Mouse (Mus musculus) intestine, embryonic 14.5 days (tissue): ENCODE measurements at regions not wholly inside any gene's neighbourhood (a gene's known extent, or its start where the extent isn't known, plus 50 kb on each side); places are given as distances from the start of the nearest gene placed in this dataset.
A peak's percentile ranks its signal among the peaks of the same experiment; 100 is the strongest.
"Not testable (repeated sequence)": the region's sequence is repeated elsewhere in the genome, so short reads cannot be mapped to it uniquely, and the experiment has no call there.

Experiments
- ATAC-seq: fragments of 200-750 bp; cut with Nextera tagmentation; replicated peaks from 2 replicates; pipeline ENCODE4 v1.8.0; 2017; ENCODE audit warnings: low read depth, moderate number of reproducible peaks, moderate TSS enrichment, moderate library complexity; ENCODE audit not compliant: low FRiP score, low TSS enrichment
- DNase-seq: peaks from one replicate; pipeline ENCODE4 v3.0.0-alpha.2; 2018; ENCODE audit warnings: low spot score
- H3K27ac ChIP-seq: fragments of 300-500 bp; sonication (generic); 2 replicates; pipeline ENCODE4 v1.5.1; 2014; ENCODE audit warnings: low read depth, mild to moderate bottlenecking, control low read depth
- H3K27me3 ChIP-seq: fragments of 300-500 bp; sonication (generic); replicated peaks from 2 replicates; pipeline ENCODE4 v1.6.1; 2014; ENCODE audit warnings: low read length, control low read depth; ENCODE audit not compliant: control insufficient read depth, insufficient read depth
- H3K36me3 ChIP-seq: fragments of 300-500 bp; sonication (generic); 2 replicates; pipeline ENCODE4 v1.6.1; 2014; ENCODE audit warnings: low read length, control low read depth; ENCODE audit not compliant: control insufficient read depth, insufficient read depth
- H3K4me1 ChIP-seq: fragments of 300-500 bp; sonication (generic); replicated peaks from 2 replicates; pipeline ENCODE4 v1.6.1; 2014; ENCODE audit warnings: low read length, control low read depth, mixed read lengths; ENCODE audit not compliant: control insufficient read depth, insufficient read depth
- H3K4me2 ChIP-seq: fragments of 300-500 bp; sonication (generic); 2 replicates; pipeline ENCODE4 v1.6.1; 2014; ENCODE audit warnings: low read length
- H3K4me3 ChIP-seq: fragments of 300-500 bp; sonication (generic); 2 replicates; pipeline ENCODE4 v1.5.1; 2014; ENCODE audit warnings: low read depth, low read length, control low read depth, mixed read lengths
- H3K9ac ChIP-seq: fragments of 300-500 bp; sonication (generic); 2 replicates; pipeline ENCODE4 v1.6.1; 2014; ENCODE audit warnings: mild to moderate bottlenecking, low read length
- H3K9me3 ChIP-seq: fragments of 300-500 bp; sonication (generic); 2 replicates; pipeline ENCODE4 v1.6.1; 2016; ENCODE audit warnings: low read length, control low read depth; ENCODE audit not compliant: control insufficient read depth
- WGBS: fragments of 180-500 bp; shearing (Covaris S2); extraction: QIAGEN DNeasy Blood & Tissue Kit; methylation state at CpG from one replicate; pipeline ENCODE4 v1.1.7; 2014; 5-methylcytosine and 5-hydroxymethylcytosine counted together

GRCm38 (mm10) chr6:22789731-22790130, 85.6 kb upstream of the Ptprz1 start:
- ATAC-seq, H3K27me3 ChIP-seq, DNase-seq, H3K4me2 ChIP-seq, H3K36me3 ChIP-seq, H3K9ac ChIP-seq, H3K9me3 ChIP-seq, H3K4me3 ChIP-seq, H3K4me1 ChIP-seq, H3K27ac ChIP-seq: not testable (repeated sequence)
- WGBS = 55% methylated on average over 4 of the region's 4 CpGs

- Histone ChIP-seq H3K4me2 (no peak overlapping the region), H3K27ac (no peak overlapping the region), H3K9ac (no peak overlapping the region), H3K9me3 (no peaks in the 10 kb centered on the region), H3K36me3 (no peaks in the 10 kb centered on the region), H3K4me3 (no peak overlapping the region), H3K27me3 (no peaks in the 10 kb centered on the region), H3K4me1 (no peaks in the 10 kb centered on the region)
- DNase-seq (no peak), ATAC-seq (no peak)
- 95% methylated on average over 4 of the region's 4 CpGs for WGBS
These were observed 83.5 kb upstream of the Ptprz1 start for GRCm38 (mm10) chr6:22791801-22792200.

- ATAC-seq = no peak
- H3K9me3 ChIP-seq = no peaks in the 10 kb centered on the region
- no peaks in the 10 kb centered on the region for H3K4me1 ChIP-seq
- H3K27me3 ChIP-seq = no peaks in the 10 kb centered on the region
- DNase-seq = no peak
- WGBS = 73% methylated on average over 3 of the region's 3 CpGs
- H3K36me3 ChIP-seq = no peaks in the 10 kb centered on the region
- no peak overlapping the region for H3K4me2 ChIP-seq
- no peak overlapping the region for H3K27ac ChIP-seq
- no peak overlapping the region for H3K9ac ChIP-seq
- H3K4me3 ChIP-seq = no peak overlapping the region
These were observed 82.7 kb upstream of the Ptprz1 start for GRCm38 (mm10) chr6:22792601-22793000.

GRCm38 (mm10) chr6:22794071-22794721, 81.1 kb upstream of the Ptprz1 start:
- no peaks in the 10 kb centered on the region for H3K4me1 ChIP-seq
- H3K27me3 ChIP-seq = no peaks in the 10 kb centered on the region
- no peak for ATAC-seq
- WGBS = 66% methylated on average over 12 of the region's 12 CpGs
- H3K4me2 ChIP-seq = no peak overlapping the region
- H3K9me3 ChIP-seq = no peaks in the 10 kb centered on the region
- no peak overlapping the region for H3K4me3 ChIP-seq
- no peak overlapping the region for H3K27ac ChIP-seq
- H3K9ac ChIP-seq = no peak overlapping the region
- DNase-seq = no peak
- H3K36me3 ChIP-seq = no peaks in the 10 kb centered on the region

GRCm38 (mm10) chr6:22794755-22795154, 80.5 kb upstream of the Ptprz1 start:
- H3K4me1 ChIP-seq = no peaks in the 10 kb centered on the region
- ATAC-seq (no peak), DNase-seq (no peak)
- no peaks in the 10 kb centered on the region for H3K27me3 ChIP-seq
- H3K9me3 ChIP-seq = no peaks in the 10 kb centered on the region
- H3K9ac ChIP-seq = no peak overlapping the region
- H3K36me3 ChIP-seq = no peaks in the 10 kb centered on the region
- no peak overlapping the region for H3K4me2 ChIP-seq
- 85% methylated on average over 3 of the region's 3 CpGs for WGBS
- H3K27ac ChIP-seq = no peak overlapping the region
- H3K4me3 ChIP-seq = no peak overlapping the region

GRCm38 (mm10) chr6:22795291-22795860, 79.9 kb upstream of the Ptprz1 start:
- no peak for ATAC-seq
- WGBS = 61% methylated on average over 6 of the region's 6 CpGs

GRCm38 (mm10) chr6:22801908-22802307, 73.4 kb upstream of the Ptprz1 start:
- ATAC-seq = no peak
- H3K9ac ChIP-seq = no peak overlapping the region
- H3K36me3 ChIP-seq = no peaks in the 10 kb centered on the region
- H3K4me1 ChIP-seq = no peaks in the 10 kb centered on the region
- H3K9me3 ChIP-seq = no peaks in the 10 kb centered on the region
- H3K4me2 ChIP-seq = no peak overlapping the region
- H3K27me3 ChIP-seq = no peaks in the 10 kb centered on the region
- no peak for DNase-seq
- no peak overlapping the region for H3K4me3 ChIP-seq
- 82% methylated on average over 3 of the region's 3 CpGs for WGBS
- H3K27ac ChIP-seq = no peak overlapping the region

More at GRCm38 (mm10) chr6:22795291-22795860, 79.9 kb upstream of the Ptprz1 start:
- Histone ChIP-seq H3K4me2 (no peak overlapping the region), H3K27me3 (no peaks in the 10 kb centered on the region), H3K4me1 (no peaks in the 10 kb centered on the region), H3K27ac (peak overlapping the region; percentile 33; the same call in 1 of the 2 replicates), H3K4me3 (no peak overlapping the region), H3K36me3 (no peaks in the 10 kb centered on the region), H3K9ac (no peak overlapping the region), H3K9me3 (no peaks in the 10 kb centered on the region)
- DNase-seq = no peak

GRCm38 (mm10) chr6:22802399-22803092, 72.8 kb upstream of the Ptprz1 start:
- no peaks in the 10 kb centered on the region for H3K36me3 ChIP-seq
- no peaks in the 10 kb centered on the region for H3K4me1 ChIP-seq
- no peaks in the 10 kb centered on the region for H3K9me3 ChIP-seq
- ATAC-seq (no peak), DNase-seq (no peak)
- no peak overlapping the region for H3K4me2 ChIP-seq
- no peaks in the 10 kb centered on the region for H3K27me3 ChIP-seq
- H3K9ac ChIP-seq = no peak overlapping the region
- WGBS = 65% methylated on average over 12 of the region's 12 CpGs
- no peak overlapping the region for H3K4me3 ChIP-seq
- H3K27ac ChIP-seq = no peak overlapping the region
